Mouse (Mus musculus): ENCODE measurements at regions not wholly inside any gene's neighbourhood (a gene's known extent, or its start where the extent isn't known, plus 50 kb on each side); places are given as distances from the start of the nearest gene placed in this dataset.
"Not testable (repeated sequence)": the region's sequence is repeated elsewhere in the genome, so short reads cannot be mapped to it uniquely, and the experiment has no call there.

GRCm38 (mm10) chr12:47871738-47872137 is 1053.0 kb upstream of the Nova1 start:
- H3K4me3 ChIP-seq (replicated peaks in 1 of 3; ENCODE audit: low read depth in 2 of 3, low read length in 2 of 3, poor library complexity in 1 of 3); H3K27ac ChIP-seq (ENCODE audit: insufficient read depth, low read depth); H3K9me3 ChIP-seq (replicated peaks; ENCODE audit: low read length); dilution Hi-C loops (cut with MboI; ENCODE audit: extremely low pct_ligation_motif_present, extremely low pct_unique_long_range_greater_than_20kb, low sequenced_read_pairs); H3K4me2 ChIP-seq (ENCODE audit: insufficient read depth, low read depth, poor library complexity, severe bottlenecking); H3K4me1 ChIP-seq (ENCODE audit: control insufficient read depth in 1 of 2, insufficient read depth in 2 of 2); H3K27me3 ChIP-seq (replicated peaks); H3K9ac ChIP-seq (ENCODE audit: insufficient read depth, low read depth); H3K36me3 ChIP-seq (replicated peaks in 1 of 2; ENCODE audit: control insufficient read depth in 1 of 2, insufficient read depth in 1 of 2, low read length in 1 of 2); in situ Hi-C loops (cut with MboI; ENCODE audit: low pct_ligation_motif_present, low pct_unique_long_range_greater_than_20kb, low sequenced_read_pairs); DNase-seq (ENCODE audit: extremely low read depth); H3K79me2 ChIP-seq (replicated peaks; ENCODE audit: control insufficient read depth, extremely low read depth, insufficient read depth, poor library complexity, severe bottlenecking): not testable (repeated sequence)

- peak; percentile 8 for DNase-seq (ENCODE audit: extremely low read depth)
- Histone ChIP-seq H3K9me3 (replicated peaks; ENCODE audit: low read length) (no peaks in the 10 kb centered on the region), H3K79me2 (replicated peaks; ENCODE audit: control insufficient read depth, extremely low read depth, insufficient read depth, poor library complexity, severe bottlenecking) (no peaks in the 10 kb centered on the region), H3K36me3 (replicated peaks in 1 of 2; ENCODE audit: control insufficient read depth in 1 of 2, insufficient read depth in 1 of 2, low read length in 1 of 2) (no peaks in the 10 kb centered on the region), H3K4me2 (ENCODE audit: insufficient read depth, low read depth, poor library complexity, severe bottlenecking) (no peak overlapping the region), H3K4me1 (ENCODE audit: control insufficient read depth in 1 of 2, insufficient read depth in 2 of 2) (no peaks in the 10 kb centered on the region), H3K27me3 (replicated peaks) (no peaks in the 10 kb centered on the region), H3K4me3 (replicated peaks in 1 of 3; ENCODE audit: low read depth in 2 of 3, low read length in 2 of 3, poor library complexity in 1 of 3) (no peak overlapping the region), H3K27ac (ENCODE audit: insufficient read depth, low read depth) (no peak overlapping the region), H3K9ac (ENCODE audit: insufficient read depth, low read depth) (no peak overlapping the region)
- in situ Hi-C loops (cut with MboI; ENCODE audit: low pct_ligation_motif_present, low pct_unique_long_range_greater_than_20kb, low sequenced_read_pairs) = no loop called here
- no peak for TF ChIP-seq SMC3 (IDR thresholded peaks at IDR 0.05; ENCODE audit: low read depth, low read length)
- TF ChIP-seq ETS1 (conservative IDR thresholded peaks at IDR 0.05; ENCODE audit: low read depth, low read length) = no peak
- no peak for TF ChIP-seq CTCF (conservative IDR thresholded peaks at IDR 0.05 in 1 of 2, IDR thresholded peaks at IDR 0.05 in 1 of 2; ENCODE audit: low read depth in 2 of 2, low read length in 2 of 2)
- TF ChIP-seq SIN3A (IDR thresholded peaks at IDR 0.05; ENCODE audit: low read length) = no peak
- TF ChIP-seq RCOR1 (conservative IDR thresholded peaks at IDR 0.05; ENCODE audit: low read depth, low read length) = no peak
- no peak for TF ChIP-seq EP300 (IDR thresholded peaks at IDR 0.05; ENCODE audit: low read length)
- no peak for TF ChIP-seq ZKSCAN1 (IDR thresholded peaks at IDR 0.05; ENCODE audit: borderline replicate concordance, low read depth, low read length)
- no peak for TF ChIP-seq KAT2A (IDR thresholded peaks at IDR 0.05; ENCODE audit: insufficient replicate concordance, low read length)
- no peak for TF ChIP-seq POLR2A (IDR thresholded peaks at IDR 0.05; ENCODE audit: low read depth, low read length)
- TF ChIP-seq MAZ (IDR thresholded peaks at IDR 0.05; ENCODE audit: low read depth, low read length) = no peak
- no peak for TF ChIP-seq ZMIZ1 (IDR thresholded peaks at IDR 0.05; ENCODE audit: low read depth, low read length)
- TF ChIP-seq MAFK (IDR thresholded peaks at IDR 0.05; ENCODE audit: insufficient replicate concordance, low read length) = no peak
- TF ChIP-seq ZNF384 (IDR thresholded peaks at IDR 0.05; ENCODE audit: low read depth, low read length) = no peak
- dilution Hi-C loops (cut with MboI; ENCODE audit: extremely low pct_ligation_motif_present, extremely low pct_unique_long_range_greater_than_20kb, low sequenced_read_pairs) = no loop called here
These were observed 1015.1 kb upstream of the Nova1 start for GRCm38 (mm10) chr12:47833793-47834192.

Data from CH12.LX (cell line).